Mouse (Mus musculus) gastrocnemius, adult 18-20 months (tissue): ENCODE data around the gene Duox2. TPM values are rescaled to one million over a fixed set of nuclear protein-coding genes. Genes with fewer than 3 reads are reported as not detected.
"Not testable (repeated sequence)": the region's sequence is repeated elsewhere in the genome, so short reads cannot be mapped to it uniquely, and the experiment has no call there.

Experiments
- DNase-seq: peaks from one replicate; pipeline ENCODE4 v3.0.0; 2021; ENCODE audit warnings: low spot score
- long read RNA-seq, 2 experiments: library from polyadenylated mRNA; stranded (forward); transcript quantifications; one replicate each; pipeline ENCODE4 v2.0.0; 2021
- total RNA-seq, 2 experiments: library from RNA; stranded (reverse); gene quantifications; 2 replicates each; pipeline ENCODE4 v1.2.3; 2021

The Duox2 gene
- total RNA-seq = under 1 TPM; 0.07 to 0.09 TPM
- long read RNA-seq, experiment 1 = 0 reads
- long read RNA-seq, experiment 2 = 0 reads

- no peak for DNase-seq
Observed at GRCm38 (mm10) chr2:122298096-122298499, at the start of gene Duox2. TSS of gene Duox2 (minus strand) at chr2:122298449.

GRCm38 (mm10) chr2:122347257-122347656, 49.0 kb upstream of the Duox2 start:
- DNase-seq = no peak

GRCm38 (mm10) chr2:122346164-122346563, 47.9 kb upstream of the Duox2 start:
- DNase-seq = not testable (repeated sequence)

- no peak for DNase-seq
Observed at GRCm38 (mm10) chr2:122345106-122345893, 47.1 kb upstream of the Duox2 start.

GRCm38 (mm10) chr2:122337291-122337690, 39.0 kb upstream of the Duox2 start:
- no peak for DNase-seq

GRCm38 (mm10) chr2:122334170-122334569, 35.9 kb upstream of the Duox2 start:
- peak; percentile 34 for DNase-seq

GRCm38 (mm10) chr2:122332222-122332621, 34.0 kb upstream of the Duox2 start:
- no peak for DNase-seq

GRCm38 (mm10) chr2:122330317-122330716, 32.1 kb upstream of the Duox2 start:
- not testable (repeated sequence) for DNase-seq

GRCm38 (mm10) chr2:122327986-122328385, 29.7 kb upstream of the Duox2 start:
- DNase-seq = no peak

- DNase-seq = no peak
Observed at GRCm38 (mm10) chr2:122325361-122325760, 27.1 kb upstream of the Duox2 start.

GRCm38 (mm10) chr2:122324586-122324985, 26.3 kb upstream of the Duox2 start:
- DNase-seq = no peak

- no peak for DNase-seq
Observed at GRCm38 (mm10) chr2:122323960-122324359, 25.7 kb upstream of the Duox2 start.

GRCm38 (mm10) chr2:122317384-122317783, 19.1 kb upstream of the Duox2 start:
- peak; percentile 24 for DNase-seq

GRCm38 (mm10) chr2:122315372-122315771, 17.1 kb upstream of the Duox2 start, which contains the start of gene Duox1:
TSS of gene Duox1 (plus strand) at chr2:122315672.
- no peak for DNase-seq

- DNase-seq = no peak
Observed at GRCm38 (mm10) chr2:122313536-122313935, 15.3 kb upstream of the Duox2 start, which contains the start of gene Duoxa1. TSS of gene Duoxa1 (minus strand) at chr2:122313730.

- DNase-seq = peak; percentile 48
Observed at GRCm38 (mm10) chr2:122312722-122313417, 14.6 kb upstream of the Duox2 start.

- no peak for DNase-seq
Observed at GRCm38 (mm10) chr2:122311561-122311960, 13.3 kb upstream of the Duox2 start.

GRCm38 (mm10) chr2:122309647-122310046, 11.4 kb upstream of the Duox2 start:
- DNase-seq = no peak

- no peak for DNase-seq
Observed at GRCm38 (mm10) chr2:122306184-122306583, 7.9 kb upstream of the Duox2 start.

- no peak for DNase-seq
Observed at GRCm38 (mm10) chr2:122305097-122305892, 7.0 kb upstream of the Duox2 start.

- no peak for DNase-seq
Observed at GRCm38 (mm10) chr2:122304544-122304943, 6.3 kb upstream of the Duox2 start.
